Mouse (Mus musculus) adrenal gland, adult 8-10 months (tissue): ENCODE measurements around the gene Dcdc2a. TPM values are rescaled to one million over a fixed set of nuclear protein-coding genes. Genes with fewer than 3 reads are reported as not detected.

Experiments used
- DNase-seq: peaks from one replicate; pipeline ENCODE4 v3.0.0; 2022
- total RNA-seq, 4 experiments: library from RNA; stranded (reverse); gene quantifications; 2 replicates each; pipeline ENCODE4 v1.2.4; 2022

Gene Dcdc2a
- total RNA-seq, 4 experiments from 2014 or later: 0.26 to 0.73 TPM; not detected in 2

GRCm38 (mm10) chr13:25178236-25179001 is 122.6 kb downstream of the Dcdc2a start:
- no peak for DNase-seq

GRCm38 (mm10) chr13:25186436-25187325 is 130.9 kb downstream of the Dcdc2a start:
- DNase-seq: no peak

- DNase-seq: no peak
Measured at GRCm38 (mm10) chr13:25187326-25187710, 131.5 kb downstream of the Dcdc2a start.

- DNase-seq: no peak
Measured at GRCm38 (mm10) chr13:25189419-25190144, 133.8 kb downstream of the Dcdc2a start.

DNA sequence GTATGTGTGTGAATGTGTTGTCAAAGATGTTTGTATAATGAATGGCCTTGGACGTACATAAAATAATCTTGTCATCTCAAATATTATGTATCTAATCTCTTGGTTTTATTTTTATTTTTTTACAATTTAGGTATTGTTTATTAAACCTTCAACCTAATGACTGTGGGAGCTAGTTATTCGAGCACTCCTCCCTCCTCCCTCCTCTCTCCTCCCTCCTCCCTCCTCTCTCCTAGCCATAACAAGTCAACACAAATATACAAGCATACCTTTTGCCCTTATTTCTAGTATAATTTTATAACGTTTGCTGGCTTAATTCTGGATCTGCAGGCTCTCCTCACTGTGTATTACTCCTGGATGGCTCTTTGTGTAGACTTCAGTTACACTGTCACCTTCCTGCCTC is 134.4 kb downstream of the Dcdc2a start:
- no peak for DNase-seq

GRCm38 (mm10) chr13:25195706-25196105 is 139.9 kb downstream of the Dcdc2a start:
- no peak for DNase-seq

GRCm38 (mm10) chr13:25199916-25200315 is 144.1 kb downstream of the Dcdc2a start:
- no peak for DNase-seq

GRCm38 (mm10) chr13:25206950-25207349 is 151.1 kb downstream of the Dcdc2a start:
- no peak for DNase-seq

DNA sequence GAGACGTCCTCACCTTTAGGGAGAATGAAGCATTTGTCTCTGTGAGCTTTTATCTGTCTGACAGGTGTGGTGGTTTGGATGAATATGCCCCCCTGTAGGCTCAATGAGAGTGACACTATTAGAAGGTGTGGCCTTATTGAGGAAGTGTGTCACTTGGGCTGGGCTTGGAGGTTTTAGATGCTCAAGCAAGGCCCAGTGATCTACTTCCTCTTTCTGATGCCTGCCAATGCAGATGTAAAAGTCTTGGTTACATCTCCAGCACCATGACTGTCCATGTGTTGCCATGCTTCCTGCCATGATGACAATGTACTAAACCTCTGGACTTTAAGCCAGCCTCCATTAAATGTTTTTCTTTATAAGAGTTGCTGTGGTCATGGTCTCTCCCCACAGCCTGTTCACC is 162.6 kb downstream of the Dcdc2a start:
- DNase-seq: no peak

DNA sequence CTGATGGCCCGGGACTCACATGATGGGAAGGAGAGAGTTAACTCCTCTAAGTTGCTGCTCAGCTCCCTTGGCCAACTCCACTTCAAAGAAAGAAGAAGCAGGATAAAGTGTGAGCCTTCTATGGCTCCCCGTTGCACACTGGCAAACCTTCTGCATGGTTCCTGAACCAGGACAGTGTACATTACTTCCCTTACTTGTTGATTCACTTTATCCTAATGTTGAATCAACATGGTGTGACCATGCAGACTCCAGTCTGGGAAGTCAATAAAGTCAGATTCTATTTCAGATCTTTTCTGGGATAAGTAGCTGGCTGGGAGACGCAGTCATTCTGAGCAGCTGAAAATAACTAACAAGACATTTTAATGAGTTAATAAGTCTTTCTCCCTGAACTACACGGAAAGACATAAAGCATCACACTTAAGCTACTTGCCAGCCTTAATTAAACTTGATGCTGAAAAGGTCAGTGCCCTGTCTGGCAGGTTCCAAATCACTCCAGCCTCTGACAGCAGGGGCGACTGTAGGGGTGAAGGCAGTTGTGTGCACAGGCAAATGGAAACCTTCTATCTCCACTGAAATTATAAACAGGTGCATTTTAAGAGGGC is 164.5 kb downstream of the Dcdc2a start:
- DNase-seq: no peak

- no peak for DNase-seq
Measured at GRCm38 (mm10) chr13:25251893-25252292, 196.1 kb downstream of the Dcdc2a start.

- no peak for DNase-seq
Measured at GRCm38 (mm10) chr13:25254478-25255263, 198.9 kb downstream of the Dcdc2a start.

DNA sequence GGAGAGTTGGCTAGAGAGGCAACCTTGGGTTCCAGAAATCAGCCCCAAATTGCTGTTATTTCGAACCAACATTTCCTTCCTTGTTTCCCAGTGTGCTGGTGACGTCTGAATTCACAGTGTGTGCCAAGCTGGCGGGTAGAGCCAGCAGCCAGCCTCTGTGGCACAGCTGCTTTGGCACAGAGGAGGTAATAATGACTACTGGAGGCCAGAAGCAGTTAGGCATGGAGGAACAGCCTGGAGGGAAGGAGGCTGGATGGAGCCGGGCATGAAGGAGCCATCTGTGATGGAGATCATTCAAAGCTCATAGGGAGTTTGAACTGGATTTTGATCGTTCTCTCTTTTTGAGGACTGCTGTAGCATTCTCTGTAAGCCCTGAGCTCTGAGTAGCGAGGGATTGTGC is 201.8 kb downstream of the Dcdc2a start:
- no peak for DNase-seq

Other genes with a start within 250 kb of the Dcdc2a start
- 10 to 100 TPM; 56.4 to 70.2 (median 59.6) TPM for gene Acot13, start 224.5 kb upstream of the Dcdc2a start, total RNA-seq
- 10 to 100 TPM; 25.7 to 39.9 (median 31.0) TPM for gene Tdp2, start 224.3 kb upstream of the Dcdc2a start, total RNA-seq
- gene D130043K22Rik, start 210.9 kb upstream of the Dcdc2a start, total RNA-seq: 1 to 10 TPM in 3 of 4 experiments, under 1 TPM in 1; 0.67 to 2.9 (median 1.6) TPM
- gene Aldh5a1, start 118.3 kb upstream of the Dcdc2a start, total RNA-seq: 10 to 100 TPM; 18.9 to 21.9 (median 20.6) TPM
- 10 to 100 TPM in 1 of 4 experiments, 1 to 10 TPM in 3; 2.8 to 10.0 (median 4.6) TPM for gene Gpld1, start 112.9 kb upstream of the Dcdc2a start, total RNA-seq
- 10 to 100 TPM; 47.2 to 58.3 (median 53.6) TPM for gene Mrs2, start 35.6 kb upstream of the Dcdc2a start, total RNA-seq
- 1 to 10 TPM; 3.8 to 6.2 (median 5.4) TPM for gene Nrsn1, start 214.5 kb downstream of the Dcdc2a start, total RNA-seq